Mouse (Mus musculus) 3T3-L1 (cell line): Measurements from ENCODE around the gene Hsd17b14.

ENCODE experiments used
- DNase-seq: peaks from one replicate; pipeline ENCODE4 v3.0.0-alpha.2; 2015; ENCODE audit warnings: low read depth, low spot score

The Hsd17b14 gene

DNA sequence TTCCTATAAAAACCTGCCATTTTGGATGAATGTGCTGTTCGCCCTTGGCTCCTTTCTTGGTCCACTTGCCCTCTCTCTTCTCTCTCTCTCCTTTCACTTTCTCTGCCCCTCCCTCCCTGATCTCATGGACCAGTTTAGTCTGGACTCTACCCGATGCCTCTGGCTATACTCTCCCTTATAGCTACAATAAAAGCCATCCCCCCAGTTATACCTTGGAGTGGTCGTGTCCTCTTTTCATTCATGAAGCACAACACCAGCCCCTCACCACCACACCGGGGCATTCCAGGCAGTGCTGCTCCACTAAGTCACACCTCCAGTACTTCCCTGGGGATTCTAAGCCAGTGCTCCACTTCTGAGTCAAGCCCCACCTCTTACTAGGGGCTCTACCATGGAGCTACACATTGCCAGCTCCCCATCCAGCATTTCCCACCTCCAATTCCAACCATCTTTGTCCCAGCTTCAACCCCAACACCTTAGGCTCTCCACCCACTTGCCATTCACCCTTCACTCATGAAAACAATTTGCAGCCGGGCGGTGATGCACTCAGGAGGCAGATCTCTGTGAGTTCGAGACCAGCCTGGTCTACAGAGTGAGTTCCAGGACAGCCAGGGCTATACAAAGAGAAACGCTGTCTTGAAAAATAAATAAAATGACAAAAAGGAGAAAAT is 12.6 kb downstream of the Hsd17b14 start:
- no peak for DNase-seq

DNA sequence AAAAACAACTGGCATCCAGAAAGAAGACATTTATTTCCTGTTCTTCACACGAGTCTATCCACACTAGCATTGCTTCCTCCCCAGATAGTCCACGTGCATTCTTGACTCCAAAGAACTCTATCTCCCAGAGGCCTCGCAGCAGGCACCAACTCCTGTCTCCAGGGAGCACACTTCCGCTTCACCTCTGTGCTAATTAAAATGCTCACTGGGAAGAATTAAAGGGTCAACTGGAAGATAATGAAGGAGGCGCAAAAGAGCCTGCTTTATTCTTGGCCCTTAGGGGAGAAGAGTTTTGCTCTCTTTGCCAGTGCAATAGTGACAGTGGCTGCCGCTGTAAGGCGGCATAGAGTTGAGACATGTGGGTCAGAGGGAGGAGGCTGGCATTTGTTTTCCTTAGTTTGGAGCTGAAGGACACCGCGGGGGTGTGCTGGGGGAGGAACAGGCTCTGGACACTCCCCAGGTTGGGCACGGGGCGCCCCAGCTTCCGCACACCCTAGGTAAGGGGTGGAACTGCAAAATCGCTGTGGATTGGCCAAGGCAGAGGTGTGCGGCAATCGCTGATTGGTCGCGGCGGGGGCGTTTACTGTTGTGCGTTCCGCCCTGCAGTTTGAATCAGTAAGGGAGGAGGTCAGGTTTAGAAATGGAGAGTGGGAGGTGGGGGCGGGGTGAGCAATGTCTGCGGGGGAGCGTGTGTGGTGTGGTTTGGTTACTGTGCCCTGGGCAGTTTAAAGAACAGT is 13.3 kb downstream of the Hsd17b14 start:
- DNase-seq = peak; percentile 83

DNA sequence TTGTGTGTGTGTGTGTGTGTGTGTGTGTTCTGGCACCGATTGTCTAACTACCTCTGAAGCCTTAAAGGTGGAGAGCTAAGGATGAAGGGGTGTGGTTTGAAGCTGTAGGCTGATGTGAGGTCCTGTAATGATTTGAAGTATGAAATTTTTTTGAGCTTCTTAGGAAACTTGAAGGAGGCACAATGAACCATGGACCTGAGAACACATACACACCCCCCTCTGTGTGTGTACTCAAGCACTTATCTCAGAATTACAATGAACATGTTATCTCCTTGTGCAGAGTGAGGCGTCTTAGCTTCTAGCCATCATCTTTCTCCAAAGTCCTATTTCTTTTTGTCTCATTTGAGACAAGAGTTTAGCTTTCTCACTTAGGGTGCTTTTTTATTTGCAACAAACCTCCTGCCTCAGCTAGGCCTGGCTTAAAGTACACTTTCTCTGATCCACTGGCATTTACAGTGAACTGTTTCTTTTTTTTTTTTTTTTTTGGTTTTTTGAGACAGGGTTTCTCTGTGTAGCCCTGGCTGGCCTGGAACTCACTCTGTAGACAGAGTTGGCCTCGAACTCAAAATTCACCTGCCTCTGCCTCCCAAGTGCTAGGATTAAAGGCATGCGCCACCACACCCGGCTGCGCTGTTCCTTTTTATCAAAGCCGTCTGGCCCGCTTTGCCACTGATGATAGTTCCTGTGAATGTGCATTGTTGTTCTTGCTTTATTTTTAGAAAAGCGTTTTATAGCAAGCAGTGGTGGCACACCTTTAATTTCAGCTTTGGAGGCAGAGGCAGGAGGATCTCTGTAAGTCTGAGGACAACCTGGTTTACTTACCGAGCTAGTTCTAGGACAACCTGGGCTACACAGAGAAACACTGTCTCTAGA is 14.1 kb downstream of the Hsd17b14 start:
- no peak for DNase-seq

DNA sequence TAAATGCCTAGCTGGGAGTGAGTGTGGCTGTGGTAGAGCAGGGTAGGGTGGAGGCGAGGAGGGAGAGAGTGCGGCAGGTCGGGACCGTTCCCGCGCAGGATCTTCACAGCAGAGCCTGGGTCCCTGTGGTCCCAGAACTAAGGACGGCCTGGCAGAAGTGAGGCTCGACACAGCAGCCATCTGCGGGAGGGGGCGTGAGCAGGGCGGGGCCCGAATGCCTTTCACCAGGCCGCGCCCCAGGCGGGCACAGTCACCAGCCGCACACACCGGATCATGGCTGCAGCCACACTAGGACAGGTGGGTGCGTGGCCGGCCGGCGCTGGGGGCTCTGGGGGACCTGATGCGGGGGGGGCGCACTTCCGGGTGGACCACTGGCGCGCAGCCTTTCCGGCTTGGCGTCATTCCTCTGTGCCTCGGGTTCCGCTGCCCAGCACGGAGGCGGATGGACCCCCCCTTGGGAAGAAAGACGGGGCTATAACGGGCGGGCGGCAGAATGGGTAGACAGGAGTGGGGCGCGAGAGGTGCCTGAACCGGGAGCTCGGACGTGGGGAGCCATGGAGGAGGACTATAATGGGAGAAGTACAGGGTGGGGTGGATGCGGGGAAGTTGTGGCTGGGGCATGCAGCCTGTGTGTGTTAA is 15.5 kb downstream of the Hsd17b14 start, which contains the start of gene Bcat2:
Gene Bcat2 (plus strand): TSS at position 51 of the 639 bp plus-strand sequence.
- DNase-seq = peak; percentile 63

DNA sequence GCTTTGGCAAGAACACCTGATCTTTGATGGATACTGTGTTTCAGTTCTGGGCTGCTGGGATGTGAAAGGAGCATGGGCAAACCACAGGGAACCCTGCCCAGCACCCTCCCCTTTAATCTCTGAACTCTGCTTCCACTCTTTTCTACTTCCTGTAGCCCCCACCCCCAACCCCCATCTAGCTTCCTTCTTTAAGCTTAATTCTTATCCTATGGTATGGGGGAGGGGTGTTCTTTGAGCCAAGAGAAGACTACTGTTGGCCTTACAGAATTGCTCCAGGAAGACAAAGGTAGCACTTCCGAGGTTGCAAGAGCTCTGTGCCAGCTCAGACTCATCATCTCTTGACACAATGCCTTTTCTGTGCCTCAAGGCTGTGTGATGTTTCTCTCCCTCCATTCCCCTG is 17.3 kb downstream of the Hsd17b14 start:
- no peak for DNase-seq

DNA sequence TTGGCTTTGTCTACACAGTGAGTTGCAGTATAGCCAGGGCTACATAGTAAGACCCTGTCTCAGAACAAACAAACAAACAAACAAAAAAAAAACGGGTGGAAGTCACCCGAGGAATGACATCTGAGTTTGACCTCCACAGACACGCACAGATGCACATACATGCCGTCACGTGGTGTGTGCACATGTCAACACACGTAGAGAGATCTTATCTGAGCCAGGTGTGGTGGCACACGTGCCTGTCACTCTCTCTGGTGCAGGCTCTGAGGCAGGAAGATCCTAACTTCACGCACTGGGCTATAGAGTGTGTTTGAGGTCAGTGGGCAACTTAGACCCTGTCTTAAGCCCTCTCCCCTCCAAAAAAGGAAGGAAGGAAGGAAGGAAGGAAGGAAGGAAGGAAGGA is 19.3 kb downstream of the Hsd17b14 start:
- DNase-seq = no peak

DNA sequence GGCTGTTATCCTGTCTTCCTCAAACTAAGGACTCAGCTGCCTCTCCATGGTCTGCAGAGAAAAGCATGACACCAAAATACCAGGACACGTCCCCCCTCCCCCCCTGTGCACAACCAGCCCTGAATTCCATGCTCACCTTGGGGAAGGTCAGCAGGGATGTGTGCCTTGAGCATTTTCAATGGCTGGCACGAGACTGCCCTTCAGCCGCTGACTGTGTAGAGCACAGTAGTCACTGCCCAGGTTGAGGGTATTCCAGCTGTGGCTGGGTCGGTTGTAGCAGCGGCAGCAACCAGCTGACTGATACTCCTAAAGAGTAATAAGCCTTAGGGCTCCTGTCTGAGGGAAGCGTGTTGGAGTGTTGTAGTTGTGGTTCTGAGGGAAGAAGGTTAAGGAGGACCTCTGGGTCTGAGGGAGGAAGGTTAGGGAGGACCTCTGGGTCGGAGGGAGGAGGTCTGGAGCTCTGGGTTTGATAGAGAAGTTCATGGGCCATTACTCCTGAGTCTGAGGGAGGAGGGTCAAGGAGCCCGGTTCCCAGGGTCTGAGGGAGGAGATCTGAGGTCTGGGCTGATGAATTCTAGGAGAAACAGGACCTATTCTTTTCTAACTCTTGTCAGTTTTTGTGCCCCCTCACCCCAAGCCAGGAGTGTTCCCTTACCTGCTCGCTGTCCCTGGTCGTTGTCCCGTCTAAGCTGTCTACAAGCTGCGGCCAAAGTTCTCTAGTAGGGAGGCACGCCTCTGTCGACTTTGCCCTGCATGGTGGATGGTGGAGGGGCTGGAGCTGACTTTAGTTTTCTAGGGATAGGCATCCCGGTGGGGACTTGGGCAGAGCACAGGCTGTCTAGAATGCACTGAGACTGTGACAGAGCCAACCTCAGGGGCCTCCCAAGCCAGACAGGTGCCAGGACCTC is 20.0 kb downstream of the Hsd17b14 start:
- DNase-seq = no peak

DNA sequence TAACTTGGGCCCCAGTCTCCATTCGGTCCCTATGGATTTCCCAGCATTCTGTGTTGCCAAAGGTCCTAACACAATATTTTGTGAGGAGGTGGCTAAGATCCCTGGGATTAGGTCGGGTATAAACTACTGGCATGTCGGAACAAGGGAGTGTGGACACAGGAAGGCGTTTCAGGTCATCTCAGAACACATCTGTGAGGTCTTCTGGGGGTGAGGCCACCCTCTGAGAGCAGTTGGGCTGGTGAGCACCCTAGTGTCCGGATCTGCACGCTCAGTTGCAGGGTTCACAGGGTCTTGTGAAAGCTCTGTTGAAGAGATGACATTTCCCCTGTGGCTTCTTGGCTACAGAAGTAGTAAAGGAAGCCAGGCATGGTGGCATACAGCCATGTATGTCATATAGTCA is 31.2 kb downstream of the Hsd17b14 start:
- no peak for DNase-seq

DNA sequence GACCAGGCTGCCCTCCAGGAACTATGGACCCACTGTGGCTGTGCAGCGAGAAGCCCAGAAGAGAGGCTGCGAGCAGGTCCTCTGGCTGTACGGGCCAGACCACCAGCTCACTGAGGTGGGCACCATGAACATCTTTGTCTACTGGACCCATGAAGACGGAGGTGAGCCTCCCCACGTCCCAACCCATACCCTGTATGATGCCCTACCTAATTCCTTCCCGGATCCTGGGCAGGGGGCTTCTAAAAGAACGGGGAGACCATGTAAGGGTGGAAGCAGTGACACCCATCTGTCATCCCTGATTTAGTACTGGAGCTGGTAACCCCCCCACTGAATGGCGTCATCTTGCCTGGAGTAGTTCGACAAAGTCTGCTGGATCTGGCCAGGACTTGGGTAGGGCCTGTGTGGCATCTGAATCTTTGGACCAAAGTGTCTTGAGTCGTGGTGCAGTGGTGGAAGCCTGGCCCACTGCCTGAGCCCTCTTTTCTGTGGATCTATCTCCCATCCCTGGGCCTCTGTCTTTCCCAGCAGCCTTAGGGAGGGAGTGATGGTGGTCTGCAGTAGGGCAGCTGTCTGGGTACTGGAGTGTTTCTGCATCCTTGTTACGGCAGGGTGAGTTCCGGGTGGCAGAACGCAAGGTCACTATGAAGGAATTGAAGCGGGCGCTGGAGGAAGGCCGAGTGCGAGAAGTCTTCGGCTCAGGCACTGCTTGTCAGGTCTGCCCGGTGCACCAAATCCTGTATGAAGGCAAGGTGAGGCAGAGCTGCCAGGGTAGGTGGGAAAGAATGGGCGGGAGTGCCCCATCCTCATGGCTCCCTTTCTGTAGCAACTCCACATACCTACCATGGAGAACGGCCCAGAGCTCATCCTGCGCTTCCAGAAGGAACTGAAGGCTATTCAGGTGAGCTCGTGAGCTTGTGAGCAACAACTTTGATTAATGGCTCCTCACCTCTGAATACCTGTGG is 33.2 kb downstream of the Hsd17b14 start:
- no peak for DNase-seq

DNA sequence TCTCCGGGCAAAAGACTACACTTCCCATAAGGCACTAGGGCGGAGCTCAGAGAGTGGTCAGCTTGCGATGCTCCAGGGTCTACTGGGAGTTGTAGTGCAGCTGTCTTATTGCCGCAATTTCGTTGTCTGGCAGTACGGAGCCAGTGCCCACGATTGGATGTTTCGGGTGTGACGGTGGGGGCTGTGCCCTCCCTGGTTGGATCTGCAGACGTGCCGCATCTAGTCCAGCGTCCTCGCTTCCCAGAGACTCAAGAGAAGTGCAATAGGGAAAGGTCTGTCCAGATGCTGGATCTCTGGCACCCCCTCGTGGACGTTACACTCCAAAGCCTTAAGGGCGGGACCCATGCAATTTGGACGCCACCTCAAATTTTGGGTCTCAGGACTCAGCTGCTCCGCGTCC is 34.5 kb downstream of the Hsd17b14 start:
- peak; percentile 97 for DNase-seq

DNA sequence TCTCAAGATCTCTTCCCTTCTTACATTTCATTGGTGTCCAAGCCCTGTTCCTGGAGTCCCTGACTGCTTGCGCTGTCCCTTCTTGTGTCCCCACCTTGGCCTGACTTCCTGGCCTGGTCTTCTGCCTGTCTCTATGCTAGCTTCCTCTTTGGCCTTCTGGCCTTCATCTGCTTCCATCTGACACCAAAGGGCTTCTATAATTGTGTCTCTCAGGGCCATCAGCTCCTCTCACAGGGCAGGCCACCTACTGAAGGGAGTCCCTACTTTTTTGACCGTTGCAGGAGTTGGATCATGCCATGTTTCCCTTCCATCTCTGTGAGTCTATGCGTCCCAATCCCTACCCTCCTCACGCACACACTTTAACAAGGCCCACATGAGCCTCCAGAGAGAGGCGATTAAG is 35.2 kb downstream of the Hsd17b14 start:
- DNase-seq = no peak

DNA sequence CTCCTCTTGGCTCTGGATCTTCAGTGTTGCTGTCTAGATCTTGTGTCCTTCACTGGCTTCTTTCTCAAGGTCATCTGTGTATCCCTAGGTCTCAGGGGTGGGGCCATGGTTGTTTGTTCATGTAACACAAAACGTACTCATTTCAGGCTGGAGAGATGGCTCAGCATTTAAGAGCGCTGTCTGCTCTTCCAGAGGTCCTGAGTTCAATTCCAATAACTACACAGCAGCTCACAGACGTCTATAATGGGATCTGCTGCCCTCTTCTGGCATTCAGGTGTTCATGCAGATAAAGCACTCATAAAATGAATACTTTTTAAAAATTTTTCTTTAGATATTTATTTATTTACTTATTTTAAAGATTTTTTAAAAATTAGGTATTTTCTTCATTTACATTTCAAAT is 36.2 kb downstream of the Hsd17b14 start:
- peak; percentile 51 for DNase-seq

DNA sequence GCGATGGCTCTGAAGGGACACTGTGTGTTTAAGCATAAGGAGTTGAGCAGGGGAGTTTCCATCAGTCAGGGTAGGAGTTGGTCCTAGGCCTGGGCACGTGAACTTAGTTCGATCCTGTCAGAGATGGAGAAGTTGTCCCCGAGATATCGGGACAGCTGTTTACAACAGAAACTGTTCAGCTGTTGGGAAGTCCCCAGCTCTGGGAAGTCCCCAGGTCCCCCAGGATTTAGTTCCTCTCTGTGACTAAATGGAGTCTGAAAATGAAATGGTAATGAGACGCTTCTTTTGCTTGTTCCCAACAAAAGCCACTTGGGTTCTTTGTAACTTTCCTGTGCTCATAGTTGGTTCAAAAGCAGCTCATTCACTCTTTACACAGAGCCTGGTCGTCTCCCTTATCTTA is 37.2 kb downstream of the Hsd17b14 start:
- no peak for DNase-seq

DNA sequence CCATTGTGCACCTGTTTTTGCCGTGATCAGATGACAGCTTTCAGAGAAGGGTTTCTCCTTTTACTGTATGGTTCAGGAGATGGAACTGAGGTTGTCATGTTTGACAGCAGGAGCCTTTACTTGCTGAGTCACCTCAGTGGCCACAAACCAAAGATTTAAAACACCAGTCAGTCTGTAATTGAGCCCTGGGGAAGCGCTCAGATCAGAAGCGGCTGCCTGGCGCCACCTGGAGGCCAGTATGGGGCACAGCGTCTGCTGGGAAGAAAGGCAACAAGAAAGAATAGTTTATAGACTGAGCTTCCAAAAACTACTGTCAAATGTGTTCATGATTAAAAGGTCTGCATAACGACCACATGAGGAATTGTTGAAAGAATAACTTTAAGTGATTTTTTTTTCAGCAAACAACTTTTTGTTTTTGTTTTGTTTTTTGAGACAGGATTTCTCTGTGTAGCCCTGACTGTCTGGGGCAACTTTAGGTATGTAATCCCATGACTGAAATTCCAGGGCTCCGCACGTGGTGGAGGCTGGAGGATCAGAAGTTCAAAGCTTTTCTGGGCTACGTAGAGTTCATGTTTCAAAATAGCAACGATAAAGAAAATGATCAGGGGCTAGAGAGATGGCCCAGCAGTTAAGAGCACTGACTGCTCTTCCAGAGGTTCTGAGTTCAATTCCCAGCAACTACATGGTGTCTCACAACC is 38.6 kb downstream of the Hsd17b14 start:
- DNase-seq = peak; percentile 88

DNA sequence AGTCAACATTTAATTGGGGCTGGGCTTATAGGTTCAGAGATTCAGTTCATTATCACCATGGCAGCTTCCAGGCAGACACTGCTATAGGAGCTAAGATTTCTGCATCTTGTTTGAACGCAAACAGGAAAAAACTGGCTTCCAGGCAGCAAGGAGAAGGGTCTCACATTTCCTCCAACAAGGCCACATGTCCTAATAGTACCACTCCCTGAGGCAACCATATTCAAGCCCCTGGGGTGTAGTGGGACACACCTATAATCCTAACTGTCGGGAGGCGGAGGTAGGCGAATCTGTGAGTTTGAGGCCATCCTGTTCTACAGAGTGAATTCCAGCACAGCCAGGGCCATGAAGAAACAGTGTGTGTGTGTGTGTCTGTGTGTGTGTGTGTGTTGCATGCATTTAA is 40.5 kb downstream of the Hsd17b14 start:
- DNase-seq = no peak

DNA sequence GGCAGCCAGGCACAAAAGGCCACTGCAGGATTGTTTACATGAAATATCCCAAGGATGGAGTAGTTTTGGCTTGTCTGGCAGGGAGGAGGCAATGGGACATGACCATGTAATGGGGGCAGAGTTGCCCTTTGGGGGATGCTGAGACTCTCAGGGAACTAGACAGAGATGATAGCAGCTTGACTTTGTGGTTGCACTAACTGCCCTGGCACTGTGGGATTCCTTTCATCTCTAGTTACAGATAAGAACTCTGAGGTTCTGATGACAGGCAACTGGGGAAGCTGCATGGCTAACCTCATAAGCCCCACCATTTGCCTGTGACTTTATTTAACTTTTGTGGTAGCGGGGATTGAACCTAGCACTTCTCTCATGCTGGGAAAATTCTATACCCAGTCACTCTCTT is 41.4 kb downstream of the Hsd17b14 start:
- DNase-seq = no peak

DNA sequence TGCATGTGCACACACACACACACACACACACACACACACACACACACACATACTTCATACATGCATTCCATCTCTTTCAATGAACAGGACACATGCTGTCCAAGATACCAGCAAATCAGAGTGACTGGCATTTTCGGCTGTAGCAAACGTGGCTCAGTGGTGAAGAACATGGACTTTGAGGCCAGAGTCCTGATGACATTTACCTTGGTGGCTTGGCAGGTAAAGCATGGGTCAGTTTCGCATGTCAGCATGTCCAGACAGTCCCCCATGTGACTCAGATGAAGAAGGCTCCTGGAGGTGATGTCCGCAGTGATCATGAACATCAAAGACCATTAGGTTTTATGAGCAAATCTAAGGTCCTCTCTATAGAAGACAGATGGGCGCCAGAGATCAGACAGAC is 42.3 kb downstream of the Hsd17b14 start:
- no peak for DNase-seq

DNA sequence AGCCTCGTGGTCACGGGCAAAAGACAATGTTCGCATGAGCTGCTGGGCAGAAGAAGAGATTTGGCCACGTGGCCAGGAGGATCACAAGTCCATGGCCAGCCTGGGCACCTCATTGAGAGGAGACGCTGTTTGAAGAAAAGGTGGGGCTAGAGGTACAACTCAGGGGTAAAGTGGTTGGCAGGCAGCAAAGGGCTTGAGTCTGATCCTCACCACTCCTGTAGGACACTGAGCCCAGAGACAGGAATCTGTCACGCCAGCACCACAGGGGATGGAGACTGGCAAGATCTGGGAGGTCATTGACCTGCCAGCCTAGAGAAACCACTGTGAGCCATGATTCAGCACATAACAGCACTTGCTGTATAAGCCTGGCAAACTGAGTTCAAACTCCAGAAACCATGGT is 42.8 kb downstream of the Hsd17b14 start:
- no peak for DNase-seq
